Mouse (Mus musculus) bone marrow macrophage, adult 2 months (primary cell): ENCODE data around the gene Sesn2.

Experiments
- CTCF ChIP-seq: IDR thresholded peaks from 2 replicates; pipeline ENCODE4 v1.5.1; 2012; ENCODE audit warnings: low read depth, mild to moderate bottlenecking, low read length, moderate library complexity
- POLR2A ChIP-seq: IDR thresholded peaks from 2 replicates; pipeline ENCODE4 v1.6.1; 2012; ENCODE audit warnings: mild to moderate bottlenecking, low read depth, low read length, borderline replicate concordance

- TF ChIP-seq POLR2A: no peak
- TF ChIP-seq CTCF: no peak
These were observed 5.3 kb upstream of the Sesn2 start for GRCm38 (mm10) chr4:132515369-132516155.
